Mouse (Mus musculus) C2C12 (cell line): ENCODE results near the gene Ctdsp1.

Source experiments
- CTCF ChIP-seq: IDR thresholded peaks from one replicate; pipeline ENCODE4 v1.5.1; 2011; ENCODE audit not compliant: control insufficient read depth, insufficient read depth, insufficient read length
- FOSL1 ChIP-seq: IDR thresholded peaks from one replicate; pipeline ENCODE4 v1.8.0; 2011; ENCODE audit warnings: mild to moderate bottlenecking, low read length; ENCODE audit not compliant: poor library complexity, insufficient read depth, severe bottlenecking
- MAX ChIP-seq: IDR thresholded peaks from one replicate; pipeline ENCODE4 v1.6.1; 2011; ENCODE audit warnings: mild to moderate bottlenecking, control low read depth
- MYOG ChIP-seq: IDR thresholded peaks from one replicate; pipeline ENCODE4 v1.6.1; 2011; ENCODE audit not compliant: control insufficient read depth, insufficient read length; ENCODE audit errors: extremely low read depth
- USF1 ChIP-seq: IDR thresholded peaks from one replicate; pipeline ENCODE4 v1.6.1; 2011; ENCODE audit warnings: low read depth, mild to moderate bottlenecking, control low read depth, moderate library complexity

- TF ChIP-seq CTCF (no peak), FOSL1 (no peak), USF1 (no peak), MAX (no peak), MYOG (no peak)
Measured at GRCm38 (mm10) chr1:74423147-74423546, 31.8 kb downstream of the Ctdsp1 start.
